Mouse (Mus musculus) ES-CJ7 (cell line): ENCODE results near the gene Birc6.

Source experiments
- DNase-seq: peaks from one replicate; pipeline ENCODE4 v3.0.0; 2011; ENCODE audit warnings: low read depth, low spot score

The Birc6 gene

GRCm38 (mm10) chr17:74707637-74708152 lies 179.6 kb downstream of the Birc6 start:
- DNase-seq = no peak

- no peak for DNase-seq
Observed at GRCm38 (mm10) chr17:74710731-74711130, 182.6 kb downstream of the Birc6 start.

- no peak for DNase-seq
Observed at GRCm38 (mm10) chr17:74711627-74712026, 183.5 kb downstream of the Birc6 start.

GRCm38 (mm10) chr17:74715128-74715527 lies 187.0 kb downstream of the Birc6 start:
- no peak for DNase-seq

GRCm38 (mm10) chr17:74715724-74716123 lies 187.6 kb downstream of the Birc6 start:
- no peak for DNase-seq

GRCm38 (mm10) chr17:74716643-74717042 lies 188.5 kb downstream of the Birc6 start:
- no peak for DNase-seq

GRCm38 (mm10) chr17:74717091-74717617 lies 189.1 kb downstream of the Birc6 start:
- no peak for DNase-seq

- peak; percentile 99 for DNase-seq
Observed at GRCm38 (mm10) chr17:74717618-74718151, 189.6 kb downstream of the Birc6 start, which contains the start of gene Ttc27. Gene Ttc27 (plus strand): TSS chr17:74717732.

- peak; percentile 23 for DNase-seq
Observed at GRCm38 (mm10) chr17:74732872-74733271, 204.8 kb downstream of the Birc6 start.

- no peak for DNase-seq
Observed at GRCm38 (mm10) chr17:74735392-74735791, 207.3 kb downstream of the Birc6 start.

- DNase-seq = no peak
Observed at GRCm38 (mm10) chr17:74749659-74750058, 221.6 kb downstream of the Birc6 start.

GRCm38 (mm10) chr17:74751026-74751425 lies 222.9 kb downstream of the Birc6 start:
- no peak for DNase-seq
